Mouse (Mus musculus) fat pad, adult 2 months (tissue): Measurements from ENCODE around the gene Alox8.

Experiments
- DNase-seq: peaks from one replicate; pipeline ENCODE4 v3.0.0-alpha.2; 2011; ENCODE audit warnings: low read depth, low spot score; ENCODE audit errors: extremely low read depth

Gene Alox8

GRCm38 (mm10) chr11:69197743-69198142, at the start of gene Alox8:
TSS of gene Alox8 (minus strand) at chr11:69197843.
- DNase-seq, result no peak

- no peak for DNase-seq
Measured at GRCm38 (mm10) chr11:69245643-69246042, 48.0 kb upstream of the Alox8 start.

GRCm38 (mm10) chr11:69244911-69245310, 47.3 kb upstream of the Alox8 start:
- DNase-seq, result no peak

- no peak for DNase-seq
Measured at GRCm38 (mm10) chr11:69236926-69237260, 39.2 kb upstream of the Alox8 start, which contains the start of gene Gucy2e. TSS of gene Gucy2e (minus strand) at chr11:69237036.

- DNase-seq, result no peak
Measured at GRCm38 (mm10) chr11:69236061-69236925, 38.6 kb upstream of the Alox8 start.

- no peak for DNase-seq
Measured at GRCm38 (mm10) chr11:69235285-69236060, 37.8 kb upstream of the Alox8 start.

GRCm38 (mm10) chr11:69233141-69233540, 35.5 kb upstream of the Alox8 start:
- no peak for DNase-seq

- DNase-seq, result no peak
Measured at GRCm38 (mm10) chr11:69230420-69230819, 32.8 kb upstream of the Alox8 start.

GRCm38 (mm10) chr11:69225715-69226114, 28.1 kb upstream of the Alox8 start:
- no peak for DNase-seq

- DNase-seq, result no peak
Measured at GRCm38 (mm10) chr11:69223101-69223500, 25.5 kb upstream of the Alox8 start.

GRCm38 (mm10) chr11:69221070-69221469, 23.4 kb upstream of the Alox8 start:
- no peak for DNase-seq

- DNase-seq, result no peak
Measured at GRCm38 (mm10) chr11:69218661-69219060, 21.0 kb upstream of the Alox8 start.

- no peak for DNase-seq
Measured at GRCm38 (mm10) chr11:69217411-69217810, 19.8 kb upstream of the Alox8 start.

- no peak for DNase-seq
Measured at GRCm38 (mm10) chr11:69211431-69211830, 13.8 kb upstream of the Alox8 start.

- DNase-seq, result no peak
Measured at GRCm38 (mm10) chr11:69202469-69203230, 5.0 kb upstream of the Alox8 start.

- no peak for DNase-seq
Measured at GRCm38 (mm10) chr11:69200231-69200630, 2.6 kb upstream of the Alox8 start.

- DNase-seq, result no peak
Measured at GRCm38 (mm10) chr11:69199251-69199650, 1.6 kb upstream of the Alox8 start.

GRCm38 (mm10) chr11:69197194-69197593, 449 bp downstream of the Alox8 start:
- DNase-seq, result no peak

- DNase-seq, result no peak
Measured at GRCm38 (mm10) chr11:69196766-69197165, 877 bp downstream of the Alox8 start.

GRCm38 (mm10) chr11:69192840-69193239, 4.8 kb downstream of the Alox8 start:
- no peak for DNase-seq

- no peak for DNase-seq
Measured at GRCm38 (mm10) chr11:69185936-69186335, 11.7 kb downstream of the Alox8 start.
